Mouse (Mus musculus): ENCODE data around the gene Nabp1. TPM values are rescaled to one million over a fixed set of nuclear protein-coding genes. Genes with fewer than 3 reads are reported as not detected.
"Not testable (repeated sequence)": the region's sequence is repeated elsewhere in the genome, so short reads cannot be mapped to it uniquely, and the experiment has no call there.

The Nabp1 gene
- total RNA-seq, 2 experiments from 2014 or later, result 14.9 to 17.7 TPM

DNA sequence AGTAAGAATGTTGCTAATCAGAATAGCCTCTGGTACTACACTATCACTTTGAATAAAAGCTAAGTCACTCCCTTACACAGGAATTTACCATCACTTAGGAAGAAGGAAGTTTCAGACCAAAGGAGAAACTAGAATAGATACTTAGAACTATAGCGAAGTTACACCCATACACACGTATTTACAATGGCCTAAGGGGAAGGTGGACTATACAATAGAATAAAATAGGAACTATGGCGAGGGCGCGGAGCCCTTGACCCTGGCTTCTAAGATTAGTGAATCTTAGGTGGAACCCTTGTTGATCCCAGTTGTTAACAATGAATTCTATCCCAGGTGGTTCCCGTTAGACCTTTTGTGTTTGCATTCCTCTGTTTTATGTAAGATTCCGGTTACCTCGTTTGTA is 57.2 kb downstream of the Nabp1 start:
- DNase-seq (ENCODE audit: low spot score in 2 of 2); intact Hi-C loops (cut with DNase I): not testable (repeated sequence)

DNA sequence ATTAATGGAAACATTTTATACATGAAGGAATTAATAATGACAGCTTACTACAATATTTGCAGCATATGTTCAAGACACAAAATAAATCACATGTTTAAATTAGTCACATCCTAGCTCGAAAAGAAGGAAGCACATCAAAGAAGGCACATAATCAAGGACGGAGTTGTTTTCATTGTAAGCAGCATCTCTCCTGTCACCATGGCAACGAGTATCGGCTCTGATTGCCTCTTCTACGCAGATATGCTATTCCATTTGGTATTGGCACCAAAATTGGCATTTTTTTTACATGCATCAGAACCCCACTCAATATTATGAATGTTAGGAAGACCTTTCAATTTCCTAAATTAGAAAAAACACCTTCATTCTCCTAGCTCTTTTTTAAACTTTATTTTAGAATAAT is 59.5 kb downstream of the Nabp1 start:
- intact Hi-C loops (cut with DNase I), result no loop called here
- no peak for DNase-seq (ENCODE audit: low spot score in 2 of 2)

Other genes with a start within 250 kb of the Nabp1 start
- 1 to 10 TPM; 8.6 TPM for gene Cavin2, start 189.3 kb downstream of the Nabp1 start, total RNA-seq (2021)